Mouse (Mus musculus) small intestine, adult 2 months (tissue): ENCODE data around the gene Il23r.

Experiments
- CTCF ChIP-seq: fragments of 200-500 bp; IDR thresholded peaks from 2 replicates; pipeline ENCODE4 v1.5.1; 2012; ENCODE audit warnings: low read depth, mild to moderate bottlenecking, control low read depth, inconsistent platforms, low read length, moderate library complexity, mixed read lengths; ENCODE audit not compliant: insufficient replicate concordance, insufficient read length; ENCODE audit errors: extremely low read depth
- POLR2A ChIP-seq: fragments of 200-500 bp; IDR thresholded peaks from 2 replicates; pipeline ENCODE4 v1.6.1; 2012; ENCODE audit warnings: low read depth, mild to moderate bottlenecking, control low read depth, inconsistent platforms, low read length, moderate library complexity

GRCm38 (mm10) chr6:67451330-67451729, 40.3 kb downstream of the Il23r start:
- TF ChIP-seq POLR2A (no peak), CTCF (no peak)
